Mouse (Mus musculus): ENCODE results near the gene 4933402N03Rik. TPM values are rescaled to one million over a fixed set of nuclear protein-coding genes. Genes with fewer than 3 reads are reported as not detected.
A peak's percentile ranks its signal among the peaks of the same experiment; 100 is the strongest.

4933402N03Rik gene
- polyA plus RNA-seq, 1 experiment from 2014 or later, result not detected

- 93% methylated on average over 2 of the region's 2 CpGs for WGBS
- H3K4me3 ChIP-seq, result no peak overlapping the region
- H3K27me3 ChIP-seq (ENCODE audit: poor library complexity, severe bottlenecking), result no peaks in the 10 kb centered on the region
- no peaks in the 10 kb centered on the region for H3K36me3 ChIP-seq (replicated peaks)
- H3K9me3 ChIP-seq, result no peaks in the 10 kb centered on the region
- DNase-seq (ENCODE audit: extremely low spot score, low spot score), result no peak
- H3K27ac ChIP-seq, result no peak overlapping the region
- no peaks in the 10 kb centered on the region for H3K4me1 ChIP-seq
Observed at GRCm38 (mm10) chr7:131114434-131114833, 31.7 kb downstream of the 4933402N03Rik start.

DNA sequence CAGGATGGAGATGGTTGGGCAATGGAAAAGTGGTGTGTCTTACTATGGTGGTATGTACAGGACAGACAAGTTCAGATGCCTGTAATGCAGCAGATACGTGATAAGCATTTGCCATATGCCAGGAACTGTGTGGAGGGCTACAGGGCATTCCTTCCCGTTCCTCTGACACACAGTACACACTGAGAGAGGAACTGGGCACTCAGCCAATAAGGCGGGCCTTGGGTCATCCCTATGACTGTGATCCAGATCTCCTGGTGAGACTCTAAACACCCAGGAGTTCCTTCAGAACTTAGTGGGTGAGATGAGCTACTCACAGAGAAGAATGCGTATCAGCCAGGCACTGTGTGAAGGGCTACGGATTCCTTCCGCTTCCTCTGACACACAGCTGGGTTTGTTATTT is 32.4 kb downstream of the 4933402N03Rik start:
- no peak overlapping the region for H3K4me3 ChIP-seq
- H3K27ac ChIP-seq, result no peak overlapping the region
- no peaks in the 10 kb centered on the region for H3K4me1 ChIP-seq
- DNase-seq (ENCODE audit: extremely low spot score, low spot score), result no peak
- no peaks in the 10 kb centered on the region for H3K27me3 ChIP-seq (ENCODE audit: poor library complexity, severe bottlenecking)
- H3K36me3 ChIP-seq (replicated peaks), result no peaks in the 10 kb centered on the region
- no peaks in the 10 kb centered on the region for H3K9me3 ChIP-seq
- WGBS, result 90% methylated on average over 6 of the region's 6 CpGs

GRCm38 (mm10) chr7:131112486-131112885 is 33.6 kb downstream of the 4933402N03Rik start:
- Histone ChIP-seq H3K27me3 (ENCODE audit: poor library complexity, severe bottlenecking) (no peaks in the 10 kb centered on the region), H3K9me3 (no peaks in the 10 kb centered on the region), H3K27ac (no peak overlapping the region), H3K4me3 (no peak overlapping the region), H3K36me3 (replicated peaks) (no peaks in the 10 kb centered on the region), H3K4me1 (no peaks in the 10 kb centered on the region)
- peak; percentile 39 for DNase-seq (ENCODE audit: extremely low spot score, low spot score)
- 30% methylated on average over 3 of the region's 3 CpGs for WGBS

Other genes starting within 250 kb of the 4933402N03Rik start
- 1.4 and 2.1 TPM in 2 replicates for gene Htra1, start 210.2 kb downstream of the 4933402N03Rik start, polyA plus RNA-seq (2016; fragmentation: Nextera tagmentation; extraction: Ambion mirVana)
- gene Dmbt1, start 114.3 kb downstream of the 4933402N03Rik start, polyA plus RNA-seq (2016; fragmentation: Nextera tagmentation; extraction: Ambion mirVana), result not detected in 2 replicates
- gene 5430419D17Rik, start 28.1 kb upstream of the 4933402N03Rik start, polyA plus RNA-seq (2016; fragmentation: Nextera tagmentation; extraction: Ambion mirVana), result not detected in 2 replicates
- not detected in 2 replicates for gene Cuzd1, start 176.0 kb upstream of the 4933402N03Rik start, polyA plus RNA-seq (2016; fragmentation: Nextera tagmentation; extraction: Ambion mirVana)
- not detected in 2 replicates for gene Fam24b, start 183.2 kb upstream of the 4933402N03Rik start, polyA plus RNA-seq (2016; fragmentation: Nextera tagmentation; extraction: Ambion mirVana)
- gene Fam24a, start 187.6 kb upstream of the 4933402N03Rik start, polyA plus RNA-seq (2016; fragmentation: Nextera tagmentation; extraction: Ambion mirVana), result not detected in 2 replicates
- 21.3 and 22.7 TPM in 2 replicates for gene 2310057M21Rik, start 216.4 kb upstream of the 4933402N03Rik start, polyA plus RNA-seq (2016; fragmentation: Nextera tagmentation; extraction: Ambion mirVana)
- 71.0 and 71.4 TPM in 2 replicates for gene Pstk, start 224.8 kb upstream of the 4933402N03Rik start, polyA plus RNA-seq (2016; fragmentation: Nextera tagmentation; extraction: Ambion mirVana)